Mouse (Mus musculus): ENCODE measurements around the gene Rbm19.

GRCm38 (mm10) chr5:120155672-120156071, 39.4 kb downstream of the Rbm19 start:
- no peak for TF ChIP-seq GATA1 (IDR thresholded peaks at IDR 0.05; ENCODE audit: borderline replicate concordance, low read length)
- no peak for TF ChIP-seq CTCF (IDR thresholded peaks at IDR 0.05; ENCODE audit: low read depth, low read length)
- no peak for TF ChIP-seq POLR2AphosphoS5 (IDR thresholded peaks at IDR 0.05; ENCODE audit: insufficient replicate concordance, low read depth, low read length)
- TF ChIP-seq TAL1 (conservative IDR thresholded peaks at IDR 0.05; ENCODE audit: low read depth, low read length) = no peak
- no peak for TF ChIP-seq GATA2 (IDR thresholded peaks at IDR 0.05; ENCODE audit: borderline replicate concordance, low read depth, low read length)
